Mouse (Mus musculus): ENCODE results near the gene Pigh.

Gene Pigh

GRCm38 (mm10) chr12:79089182-79089812, at the start of gene Pigh:
Pigh (minus strand) TSS chr12:79089651.
- peak; percentile 89 for DNase-seq (ENCODE audit: low spot score)

DNA sequence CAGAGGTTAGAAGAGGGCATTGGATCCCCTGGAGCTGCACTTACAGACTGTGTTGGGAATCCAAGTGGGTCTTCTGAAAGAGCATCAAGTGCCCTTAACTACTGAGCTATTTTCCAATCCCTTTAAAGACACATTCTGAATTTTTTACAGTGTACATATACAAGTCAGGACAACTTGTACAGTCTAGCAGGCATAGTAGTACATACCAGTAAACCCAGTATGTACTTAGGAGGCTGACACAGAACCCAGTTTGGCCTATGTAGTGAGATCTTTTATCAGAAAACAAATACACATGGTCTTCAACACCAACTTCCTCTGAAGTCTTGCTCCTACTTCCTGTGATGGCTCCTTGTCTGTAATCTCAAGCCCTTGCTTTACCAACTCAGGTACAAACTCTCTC, 49.5 kb upstream of the Pigh start:
- DNase-seq (ENCODE audit: low spot score) = peak; percentile 25

GRCm38 (mm10) chr12:79136949-79137348, 47.5 kb upstream of the Pigh start:
- DNase-seq (ENCODE audit: low spot score) = no peak

DNA sequence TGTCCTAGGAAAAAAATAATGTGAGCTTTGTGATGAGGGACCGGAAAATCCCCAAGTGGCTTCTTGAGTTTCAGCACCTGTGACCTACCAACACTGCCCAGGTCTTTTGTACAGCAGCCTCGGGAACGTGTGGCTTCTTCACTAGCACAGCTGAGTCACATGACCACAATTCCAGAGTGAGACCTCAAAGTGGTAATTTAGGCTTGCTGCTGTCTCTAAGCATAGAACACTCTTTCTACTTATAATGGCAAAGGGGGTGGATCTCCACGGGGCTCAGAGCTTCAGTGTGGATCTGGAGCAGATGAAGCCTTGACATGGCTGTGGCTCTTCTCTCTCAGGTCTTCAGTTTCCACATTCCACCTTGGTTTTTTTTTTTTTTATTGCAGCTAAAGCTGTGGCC, 45.7 kb upstream of the Pigh start:
- DNase-seq (ENCODE audit: low spot score) = no peak

DNA sequence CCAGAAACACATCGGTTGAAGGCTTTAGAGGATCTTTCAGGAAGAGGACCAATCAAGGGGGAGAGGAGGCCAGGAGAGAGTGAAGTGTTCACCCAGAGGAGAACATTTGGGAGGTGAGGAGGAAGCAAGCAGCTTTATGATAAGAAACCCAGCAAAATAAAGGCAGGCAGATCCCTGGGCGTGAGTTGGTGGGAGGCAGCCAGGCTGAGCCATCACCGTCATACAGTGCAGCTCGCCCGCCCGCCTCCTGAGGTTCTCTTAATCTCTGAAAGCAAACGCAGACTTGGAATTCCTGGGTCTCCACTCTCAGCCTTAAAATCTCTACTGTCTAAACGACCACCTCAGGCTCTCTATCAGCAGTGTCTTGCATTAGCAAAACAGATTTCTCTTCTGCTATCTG, 45.2 kb upstream of the Pigh start:
- no peak for DNase-seq (ENCODE audit: low spot score)

GRCm38 (mm10) chr12:79131706-79132460, 42.4 kb upstream of the Pigh start:
- peak; percentile 34 for DNase-seq (ENCODE audit: low spot score)

DNA sequence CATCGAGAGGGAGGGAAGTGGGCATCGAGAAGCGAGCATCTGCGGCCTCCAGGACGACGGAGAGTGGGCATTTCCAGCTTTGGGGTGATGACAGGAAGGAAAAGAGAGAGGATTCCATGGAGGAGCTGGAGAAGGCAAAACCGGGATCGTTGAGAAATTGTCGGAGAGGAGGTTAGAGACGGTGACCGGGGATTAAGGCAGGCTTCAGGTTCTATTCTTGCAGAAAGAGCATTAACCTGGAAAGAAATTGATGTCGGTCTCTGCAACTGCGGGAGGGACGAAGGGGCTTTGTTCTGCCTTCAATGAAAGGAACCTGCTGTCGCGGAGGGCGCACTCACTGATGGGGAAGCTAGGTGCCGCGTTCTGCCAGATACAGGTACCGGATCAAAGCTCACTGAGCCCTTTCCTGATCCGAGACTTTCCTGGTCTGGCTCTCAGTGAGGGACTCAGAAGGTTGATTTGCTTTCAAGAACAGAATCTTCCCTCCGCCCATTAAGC, 41.8 kb upstream of the Pigh start:
- no peak for DNase-seq (ENCODE audit: low spot score)

GRCm38 (mm10) chr12:79130299-79131177, 41.1 kb upstream of the Pigh start, which contains the start of gene Arg2:
Arg2 (plus strand) TSS chr12:79130777.
- DNase-seq (ENCODE audit: low spot score) = peak; percentile 90

GRCm38 (mm10) chr12:79122820-79123219, 33.4 kb upstream of the Pigh start:
- no peak for DNase-seq (ENCODE audit: low spot score)

DNA sequence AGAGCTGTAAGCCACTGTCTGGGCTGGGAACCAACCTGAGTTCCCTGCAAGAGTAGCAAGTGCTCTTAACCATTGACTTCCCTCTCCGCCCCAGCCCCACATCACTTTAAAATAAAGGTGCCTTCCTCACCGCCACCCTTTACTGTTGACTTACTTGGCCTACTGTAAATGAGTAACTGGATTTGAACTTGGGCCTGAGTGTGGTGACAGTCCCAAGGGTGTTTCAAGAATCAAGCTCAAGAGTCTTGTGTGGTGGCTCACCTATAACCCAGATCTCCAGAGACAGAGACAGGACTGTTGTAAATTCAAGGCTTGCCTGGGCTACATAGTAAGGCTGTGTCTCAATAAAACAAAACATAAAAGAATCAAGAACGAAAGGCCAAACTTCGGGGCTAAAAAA, 29.5 kb upstream of the Pigh start:
- DNase-seq (ENCODE audit: low spot score) = no peak

DNA sequence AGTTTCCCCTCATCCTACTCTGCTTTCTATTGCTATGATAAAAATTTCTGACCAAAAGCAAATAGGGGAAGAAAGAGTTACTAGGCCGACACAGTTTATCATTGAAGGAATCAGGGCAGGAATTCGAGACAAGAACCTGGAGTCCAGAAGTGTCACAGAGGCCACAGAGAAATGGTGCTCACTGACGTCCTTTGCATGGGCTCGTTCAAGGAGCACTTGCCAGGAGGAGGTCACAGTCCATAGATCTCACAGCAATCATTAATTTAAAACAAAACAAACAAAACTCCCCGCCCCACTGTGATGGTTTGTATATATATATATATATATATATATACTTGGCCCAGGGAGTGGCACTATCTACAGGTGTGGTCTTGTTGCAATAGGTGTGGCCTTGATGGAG, 15.9 kb upstream of the Pigh start:
- DNase-seq (ENCODE audit: low spot score) = no peak

DNA sequence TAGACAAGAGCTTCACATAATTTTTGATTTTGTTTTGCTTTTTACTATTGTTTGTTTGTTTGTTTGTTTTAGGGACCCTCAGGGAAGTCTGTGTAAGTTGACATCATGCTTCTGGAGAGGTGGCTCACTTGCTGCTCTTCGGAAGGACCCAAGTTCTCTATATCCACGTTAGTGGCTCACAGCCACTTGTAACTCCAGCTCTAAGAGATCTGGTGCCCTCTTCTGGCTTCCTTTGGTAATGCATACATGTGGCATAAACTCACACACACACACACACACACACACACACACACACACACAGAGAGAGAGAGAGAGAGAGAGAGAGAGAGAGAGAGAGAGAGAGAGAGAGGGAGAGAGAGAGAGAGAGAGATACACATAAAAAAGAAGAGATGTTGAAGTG, 15.1 kb upstream of the Pigh start:
- no peak for DNase-seq (ENCODE audit: low spot score)

DNA sequence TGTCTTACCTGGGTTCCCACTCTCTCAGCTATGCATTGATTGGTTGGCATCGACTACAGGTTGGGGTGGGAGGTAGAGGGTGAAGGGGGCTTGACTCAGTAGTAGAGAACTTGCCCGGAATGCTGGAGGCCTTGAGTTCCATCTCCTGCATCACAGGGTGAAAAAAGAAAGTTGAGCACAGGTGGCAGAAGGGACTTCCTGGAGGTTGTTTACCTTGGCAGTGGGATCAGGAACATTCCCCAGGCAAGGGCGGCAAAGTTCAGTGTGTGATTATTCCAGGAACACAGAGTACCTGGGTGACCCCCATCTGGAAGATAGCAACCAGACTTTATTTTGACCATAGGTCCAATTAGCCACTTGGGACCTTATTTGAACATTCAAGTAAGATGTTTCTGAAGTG, 14.3 kb upstream of the Pigh start:
- DNase-seq (ENCODE audit: low spot score) = peak; percentile 86

GRCm38 (mm10) chr12:79097106-79097752, 7.8 kb upstream of the Pigh start:
- peak; percentile 31 for DNase-seq (ENCODE audit: low spot score)

GRCm38 (mm10) chr12:79092569-79092968, 3.1 kb upstream of the Pigh start:
- DNase-seq (ENCODE audit: low spot score) = peak; percentile 81

- no peak for DNase-seq (ENCODE audit: low spot score)
Observed at GRCm38 (mm10) chr12:79073362-79073761, 16.1 kb downstream of the Pigh start.

DNA sequence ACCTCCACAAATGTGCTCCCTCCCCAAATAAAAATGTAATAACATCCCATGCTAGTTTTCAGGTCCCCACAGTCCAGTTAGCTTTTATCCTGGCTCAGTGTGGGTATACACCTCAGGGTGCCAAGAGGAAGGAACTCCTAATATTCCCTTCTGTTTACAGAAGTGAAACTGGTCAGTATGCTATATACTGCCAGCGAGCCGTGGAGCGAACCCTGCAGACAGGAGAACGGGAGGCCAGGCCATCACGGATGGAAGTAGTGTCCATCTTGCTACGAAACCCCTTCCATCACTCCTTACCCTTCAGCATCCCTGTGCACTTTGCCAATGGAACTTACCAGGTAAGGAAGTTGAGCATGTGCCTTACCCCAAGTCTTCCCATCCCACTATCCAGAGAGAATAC, 16.9 kb downstream of the Pigh start:
- no peak for DNase-seq (ENCODE audit: low spot score)

DNA sequence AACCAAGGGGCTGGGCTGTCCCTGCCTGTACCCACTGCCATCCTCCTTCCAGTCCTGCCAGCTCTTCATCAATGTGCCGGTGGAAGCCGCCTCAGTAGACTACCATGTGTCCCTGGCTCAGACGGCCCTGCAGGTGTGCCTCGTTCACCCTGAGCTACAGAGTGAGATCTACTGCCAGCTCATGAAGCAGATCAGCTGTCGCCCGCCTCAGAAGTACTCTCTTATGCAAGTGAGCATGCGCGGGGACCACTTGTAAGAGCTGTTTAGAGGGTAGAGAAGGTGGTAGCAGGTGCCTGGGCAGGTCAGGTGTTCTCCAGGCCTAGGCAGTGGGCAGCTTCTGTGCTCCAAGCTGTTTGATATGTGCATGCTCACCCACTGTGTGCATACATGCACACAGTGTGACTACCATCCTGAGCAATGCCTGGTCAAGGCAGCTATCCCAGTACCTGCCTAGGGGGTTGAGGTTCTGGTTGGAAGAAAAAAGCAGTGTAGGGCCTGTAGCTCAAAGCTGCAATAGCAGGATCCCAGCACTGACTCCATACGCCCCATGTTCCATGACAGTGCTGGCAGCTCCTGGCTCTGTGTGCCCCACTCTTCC, 18.6 kb downstream of the Pigh start:
- no peak for DNase-seq (ENCODE audit: low spot score)

- DNase-seq (ENCODE audit: low spot score) = no peak
Observed at GRCm38 (mm10) chr12:79069916-79070315, 19.5 kb downstream of the Pigh start.

DNA sequence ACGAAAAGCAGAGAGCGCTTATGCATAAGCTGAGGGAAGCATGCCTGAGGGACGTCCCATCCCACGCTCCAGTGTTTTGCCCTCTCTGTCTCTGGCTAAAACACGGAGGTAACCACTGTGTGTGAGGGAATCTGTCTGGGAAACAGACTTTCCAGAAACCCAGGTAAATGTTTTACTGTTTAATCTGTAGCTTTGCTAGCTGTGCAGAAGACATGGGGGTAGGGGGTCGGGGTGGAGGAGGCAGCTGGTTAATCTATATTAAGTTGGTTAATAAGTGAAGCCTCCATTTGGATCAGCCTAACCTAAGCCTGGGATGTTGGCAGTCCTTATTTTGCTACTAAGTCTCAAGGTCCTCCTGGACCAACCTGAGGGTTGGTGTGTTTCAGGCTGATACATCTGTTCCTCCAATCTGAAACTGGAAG, 20.3 kb downstream of the Pigh start:
- no peak for DNase-seq (ENCODE audit: low spot score)

DNA sequence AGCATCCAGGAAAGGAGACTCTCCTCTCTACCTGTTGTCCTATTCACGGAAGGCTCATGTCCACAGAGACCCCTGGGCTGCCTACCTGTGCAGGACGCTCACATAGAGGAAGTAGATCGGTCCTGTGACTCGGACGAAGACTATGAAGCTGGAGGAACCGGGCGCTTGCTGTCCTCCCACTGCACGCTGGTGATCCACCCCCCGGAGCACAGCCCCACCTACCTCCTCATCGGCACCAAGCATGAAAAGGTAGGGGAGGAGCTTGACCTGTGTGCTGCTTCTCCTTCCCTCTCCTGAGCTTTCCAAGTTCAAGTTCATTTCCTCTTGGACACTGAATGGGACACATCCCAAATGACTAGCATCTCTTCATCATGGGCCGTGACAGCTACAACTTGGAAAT, 21.1 kb downstream of the Pigh start:
- DNase-seq (ENCODE audit: low spot score) = no peak

DNA sequence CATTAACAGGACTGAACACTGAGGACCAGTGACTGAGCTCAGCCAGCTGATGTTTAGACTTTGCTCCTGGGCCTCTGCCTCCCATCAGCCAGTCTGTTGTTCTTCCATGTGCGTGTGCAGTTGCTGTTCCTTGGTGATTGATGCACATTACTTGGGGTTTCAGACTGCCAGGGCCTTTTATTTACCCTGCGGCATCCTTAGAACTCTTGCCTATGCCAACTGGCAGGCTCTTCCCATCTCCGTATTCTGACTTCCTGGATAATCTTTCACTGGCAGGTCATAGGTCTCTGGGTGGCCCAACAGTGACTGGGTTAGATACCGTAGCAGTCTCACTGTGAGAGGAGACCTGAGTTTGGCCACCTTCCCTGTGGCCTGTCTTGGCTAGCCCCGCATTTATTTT, 21.9 kb downstream of the Pigh start:
- no peak for DNase-seq (ENCODE audit: low spot score)
